Mouse (Mus musculus) kidney, embryonic 15.5 days (tissue): ENCODE measurements at regions not wholly inside any gene's neighbourhood (a gene's known extent, or its start where the extent isn't known, plus 50 kb on each side); places are given as distances from the start of the nearest gene placed in this dataset.
A peak's percentile ranks its signal among the peaks of the same experiment; 100 is the strongest.

Experiments used
- ATAC-seq: fragments of 200-750 bp; cut with Nextera tagmentation; replicated peaks from 2 replicates; pipeline ENCODE4 v1.8.0; 2017; ENCODE audit warnings: moderate TSS enrichment; ENCODE audit not compliant: low FRiP score
- H3K27ac ChIP-seq: fragments of 300-500 bp; sonication (generic); 2 replicates; pipeline ENCODE4 v1.5.1; 2015; ENCODE audit warnings: mild to moderate bottlenecking, inconsistent platforms
- H3K27me3 ChIP-seq: fragments of 300-500 bp; sonication (generic); 2 replicates; pipeline ENCODE4 v1.6.1; 2015; ENCODE audit warnings: inconsistent platforms
- H3K36me3 ChIP-seq: fragments of 300-500 bp; sonication (generic); 2 replicates; pipeline ENCODE4 v1.6.1; 2015; ENCODE audit warnings: inconsistent platforms
- H3K4me1 ChIP-seq: fragments of 300-500 bp; sonication (generic); 2 replicates; pipeline ENCODE4 v1.6.1; 2015; ENCODE audit warnings: inconsistent platforms
- H3K4me2 ChIP-seq: fragments of 300-500 bp; sonication (generic); 2 replicates; pipeline ENCODE4 v1.6.1; 2015; ENCODE audit warnings: moderate library complexity, mild to moderate bottlenecking, inconsistent platforms
- H3K4me3 ChIP-seq: fragments of 300-500 bp; sonication (generic); replicated peaks from 2 replicates; pipeline ENCODE4 v1.5.1; 2015; ENCODE audit warnings: mild to moderate bottlenecking, inconsistent platforms
- H3K9ac ChIP-seq: fragments of 300-500 bp; sonication (generic); 2 replicates; pipeline ENCODE4 v1.6.1; 2015; ENCODE audit warnings: mild to moderate bottlenecking, inconsistent platforms
- H3K9me3 ChIP-seq: fragments of 300-500 bp; sonication (generic); replicated peaks from 2 replicates; pipeline ENCODE4 v1.6.1; 2016; ENCODE audit warnings: inconsistent platforms
- WGBS: fragments of 180-500 bp; shearing (Covaris S2); methylation state at CpG from one replicate; pipeline ENCODE4 v1.1.7; 2015; ENCODE audit warnings: mixed read lengths; 5-methylcytosine and 5-hydroxymethylcytosine counted together

DNA sequence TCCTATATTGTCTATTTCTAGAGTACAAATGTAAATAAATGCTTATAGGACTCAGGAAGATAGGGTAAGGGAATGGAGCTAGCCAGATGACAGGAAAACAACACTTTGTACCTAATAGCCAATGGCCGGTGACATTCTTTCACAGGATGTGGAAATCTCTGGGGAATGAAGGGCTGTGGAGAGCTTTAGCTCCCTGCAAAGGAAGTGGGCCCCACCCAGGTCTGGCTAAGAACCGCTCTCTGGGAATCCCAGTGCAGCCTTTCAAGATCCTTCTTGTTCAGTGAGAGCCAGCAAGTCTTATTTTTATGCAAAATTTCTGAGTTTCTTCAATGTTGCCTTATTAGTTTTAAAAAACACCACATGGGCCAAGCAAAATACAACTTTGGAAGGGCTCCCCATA lies 54.7 kb upstream of the Pappa2 start:
- ATAC-seq = no peak
- Histone ChIP-seq H3K27ac (no peak overlapping the region), H3K4me1 (no peaks in the 10 kb centered on the region), H3K4me3 (no peak overlapping the region), H3K36me3 (no peaks in the 10 kb centered on the region), H3K4me2 (no peak overlapping the region), H3K9ac (no peak overlapping the region), H3K27me3 (no peaks in the 10 kb centered on the region), H3K9me3 (no peaks in the 10 kb centered on the region)
- 60% methylated on average over 2 of the region's 2 CpGs for WGBS

DNA sequence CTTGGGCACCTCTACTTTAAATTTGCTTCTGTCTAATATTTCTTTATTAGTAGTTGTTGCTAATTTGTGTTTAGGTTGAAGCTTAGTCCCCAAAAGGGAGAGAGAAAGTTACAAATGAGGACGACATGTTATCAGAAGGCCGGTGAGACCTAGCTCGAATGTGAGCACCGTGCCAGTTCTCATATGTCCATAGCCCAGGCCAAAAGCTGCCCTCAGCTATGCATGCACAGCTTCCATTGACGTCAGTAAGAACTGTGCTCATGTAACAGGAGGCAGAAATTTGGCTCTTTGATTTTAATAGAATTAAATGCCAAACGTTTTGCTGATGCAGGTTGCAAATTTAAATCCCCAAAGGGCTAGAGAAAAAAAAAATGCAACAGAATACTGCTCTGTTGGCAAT lies 56.1 kb upstream of the Pappa2 start:
- H3K36me3 ChIP-seq = no peaks in the 10 kb centered on the region
- H3K9ac ChIP-seq = no peak overlapping the region
- no peaks in the 10 kb centered on the region for H3K27me3 ChIP-seq
- H3K4me1 ChIP-seq = no peaks in the 10 kb centered on the region
- ATAC-seq = no peak
- H3K9me3 ChIP-seq = no peaks in the 10 kb centered on the region
- H3K4me3 ChIP-seq = no peak overlapping the region
- no peak overlapping the region for H3K27ac ChIP-seq
- WGBS = 80% methylated on average over 6 of the region's 6 CpGs
- H3K4me2 ChIP-seq = no peak overlapping the region

DNA sequence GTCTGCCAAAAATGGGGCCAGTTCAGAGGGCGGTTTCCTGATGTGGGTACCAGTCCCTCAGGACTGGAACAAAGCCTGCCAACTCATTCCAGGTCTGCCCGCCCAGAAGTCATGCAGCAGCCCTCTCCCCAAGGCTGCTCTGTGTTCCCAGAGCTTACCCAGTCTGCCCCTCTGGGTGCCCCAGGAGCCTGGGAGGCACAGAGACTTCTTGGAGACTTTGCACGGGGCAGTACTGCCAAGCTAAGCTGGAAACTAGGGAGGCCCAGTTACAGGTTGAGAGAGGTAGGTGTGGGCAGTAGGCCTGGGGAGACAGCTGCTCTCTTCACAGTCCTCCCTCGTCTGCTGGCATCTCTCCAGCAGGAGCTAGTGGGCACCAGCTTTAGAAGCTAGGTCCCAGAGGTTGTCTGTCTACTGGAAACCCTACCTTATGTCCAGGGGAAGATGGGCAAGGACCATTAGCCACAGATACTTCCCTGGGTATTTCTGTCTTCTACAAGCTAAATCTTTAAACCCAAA lies 65.6 kb upstream of the Pappa2 start:
- no peaks in the 10 kb centered on the region for H3K4me1 ChIP-seq
- H3K27ac ChIP-seq = no peak overlapping the region
- no peak overlapping the region for H3K9ac ChIP-seq
- no peaks in the 10 kb centered on the region for H3K27me3 ChIP-seq
- no peak for ATAC-seq
- WGBS = 72% methylated on average over 4 of the region's 4 CpGs
- no peaks in the 10 kb centered on the region for H3K9me3 ChIP-seq
- H3K4me2 ChIP-seq = no peak overlapping the region
- no peaks in the 10 kb centered on the region for H3K36me3 ChIP-seq
- no peak overlapping the region for H3K4me3 ChIP-seq

DNA sequence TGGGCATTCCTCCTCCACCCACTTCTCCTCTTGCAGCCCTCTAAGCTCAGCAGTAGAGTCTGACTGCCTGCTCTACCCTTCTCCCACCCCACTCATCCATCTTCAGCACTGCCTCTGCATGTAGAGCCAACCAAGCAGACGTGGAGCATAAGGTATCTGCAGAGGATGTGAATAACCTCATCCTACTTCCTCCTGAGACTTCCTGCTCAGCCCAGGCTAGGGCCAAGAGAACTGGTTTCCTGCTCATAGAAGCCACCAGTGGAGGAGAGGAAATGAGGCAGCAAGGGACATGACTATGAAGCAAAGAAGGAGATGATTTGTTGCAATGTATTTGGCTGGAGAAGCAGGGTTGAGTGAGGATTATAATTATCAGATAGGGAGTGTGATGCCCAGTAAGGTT lies 84.7 kb upstream of the Pappa2 start:
- Histone ChIP-seq H3K9ac (no peak overlapping the region), H3K4me2 (no peak overlapping the region), H3K27ac (no peak overlapping the region), H3K4me3 (no peak overlapping the region), H3K4me1 (no peaks in the 10 kb centered on the region), H3K36me3 (no peaks in the 10 kb centered on the region), H3K27me3 (no peaks in the 10 kb centered on the region), H3K9me3 (no peaks in the 10 kb centered on the region)
- WGBS = 28% methylated on average over 1 of the region's 1 CpGs
- ATAC-seq = peak; percentile 66

DNA sequence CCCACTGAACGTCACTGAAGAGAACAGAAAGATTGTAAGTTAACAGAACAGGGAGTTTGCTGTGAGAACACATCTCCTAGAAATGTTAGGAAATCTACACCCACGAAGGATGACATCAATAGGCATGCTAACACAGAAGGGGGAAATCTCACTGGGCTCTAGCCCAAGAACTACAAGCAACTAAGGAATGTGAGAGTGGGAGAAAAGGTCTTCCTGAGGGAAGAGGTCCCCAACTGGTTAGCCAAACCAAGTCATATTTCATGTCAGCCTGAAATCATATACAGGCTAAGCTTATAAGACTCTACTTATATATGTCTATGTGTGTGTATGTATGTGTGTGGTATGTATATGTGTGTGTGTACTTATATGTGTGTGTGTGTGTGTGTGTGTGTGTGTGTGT lies 118.9 kb upstream of the Pappa2 start:
- Histone ChIP-seq H3K9me3 (no peaks in the 10 kb centered on the region), H3K9ac (no peak overlapping the region), H3K4me3 (no peak overlapping the region), H3K4me2 (no peak overlapping the region), H3K36me3 (no peaks in the 10 kb centered on the region), H3K4me1 (no peaks in the 10 kb centered on the region), H3K27ac (peak overlapping the region; percentile 49; the same call in 1 of the 2 replicates), H3K27me3 (no peaks in the 10 kb centered on the region)
- WGBS = 61% methylated on average over 2 of the region's 2 CpGs
- peak; percentile 73; the same call in 1 of the 2 replicates for ATAC-seq

DNA sequence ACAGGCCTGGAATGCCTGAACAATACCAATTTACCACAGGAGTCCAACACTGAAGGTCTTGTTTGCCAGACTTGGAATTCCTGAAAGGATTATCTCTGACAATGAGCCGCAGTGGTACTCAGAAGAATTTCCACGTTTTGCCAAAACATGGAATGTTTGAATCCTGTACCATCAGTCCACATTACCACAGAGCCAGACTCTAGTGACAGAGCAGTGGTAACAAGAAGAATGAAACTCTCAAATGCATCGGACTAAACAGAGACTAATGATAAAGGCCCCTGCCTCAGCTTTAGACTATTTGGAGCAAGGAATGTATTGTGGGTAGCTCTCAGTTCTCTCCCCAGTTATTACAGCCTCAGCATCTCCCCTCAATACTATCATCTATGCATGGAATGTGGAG lies 109.9 kb upstream of the Cop1 start:
- Histone ChIP-seq H3K9ac (no peak overlapping the region), H3K27me3 (no peaks in the 10 kb centered on the region), H3K4me2 (no peak overlapping the region), H3K9me3 (no peaks in the 10 kb centered on the region), H3K4me1 (no peaks in the 10 kb centered on the region), H3K27ac (no peak overlapping the region), H3K36me3 (no peaks in the 10 kb centered on the region), H3K4me3 (no peak overlapping the region)
- 84% methylated on average over 3 of the region's 3 CpGs for WGBS
- ATAC-seq = no peak

DNA sequence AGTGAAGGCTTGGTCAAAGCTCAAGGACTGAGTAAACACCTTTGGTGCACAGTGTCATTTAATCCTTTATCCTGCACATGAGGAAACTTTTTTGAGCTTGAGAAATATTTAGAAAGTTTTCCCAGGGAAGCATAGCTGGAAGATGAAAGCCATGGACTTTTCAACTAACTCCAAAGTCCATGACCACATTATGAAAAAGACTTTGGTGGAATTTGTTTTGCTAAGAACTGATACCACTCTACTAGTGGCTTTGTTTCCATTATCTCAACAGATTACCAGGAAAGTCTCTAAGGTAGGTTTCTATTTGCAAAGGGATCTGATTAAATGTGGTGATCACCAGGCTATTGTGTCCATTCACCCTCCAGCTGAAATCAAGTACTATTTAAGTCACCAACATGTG lies 107.2 kb upstream of the Cop1 start:
- Histone ChIP-seq H3K9ac (no peak overlapping the region), H3K9me3 (no peaks in the 10 kb centered on the region), H3K4me2 (no peak overlapping the region), H3K4me3 (no peak overlapping the region), H3K27ac (no peak overlapping the region), H3K4me1 (no peaks in the 10 kb centered on the region), H3K36me3 (no peaks in the 10 kb centered on the region), H3K27me3 (no peaks in the 10 kb centered on the region)
- no peak for ATAC-seq

DNA sequence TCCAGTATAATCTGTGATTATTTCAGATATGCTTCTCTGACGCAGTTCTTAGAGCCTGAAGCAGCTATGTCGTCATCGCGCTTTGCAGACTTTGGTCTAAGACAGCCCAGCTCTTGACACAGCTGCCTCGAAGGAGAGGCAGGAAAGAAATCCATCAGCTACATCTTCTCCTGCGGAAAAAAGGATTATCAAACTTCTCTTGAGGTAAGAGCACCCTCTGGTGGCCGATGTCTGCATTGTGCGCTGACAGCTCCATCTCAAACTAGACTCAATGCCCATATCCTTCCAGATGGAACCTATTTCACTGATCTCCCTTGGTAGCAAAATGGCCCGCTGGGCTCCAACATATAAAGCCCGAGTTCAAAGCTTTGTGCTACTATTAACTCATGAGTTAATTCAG lies 96.8 kb upstream of the Cop1 start:
- H3K27ac ChIP-seq = no peak overlapping the region
- H3K4me1 ChIP-seq = no peaks in the 10 kb centered on the region
- H3K9me3 ChIP-seq = no peaks in the 10 kb centered on the region
- peak overlapping the region; percentile 16 for H3K4me3 ChIP-seq
- H3K36me3 ChIP-seq = no peaks in the 10 kb centered on the region
- WGBS = 7% methylated on average over 10 of the region's 10 CpGs
- H3K9ac ChIP-seq = no peak overlapping the region
- ATAC-seq = 0 out of 2 replicates have a peak, but pooled peaks have one; percentile 52
- peak overlapping the region; percentile 37 for H3K4me2 ChIP-seq
- H3K27me3 ChIP-seq = no peaks in the 10 kb centered on the region

DNA sequence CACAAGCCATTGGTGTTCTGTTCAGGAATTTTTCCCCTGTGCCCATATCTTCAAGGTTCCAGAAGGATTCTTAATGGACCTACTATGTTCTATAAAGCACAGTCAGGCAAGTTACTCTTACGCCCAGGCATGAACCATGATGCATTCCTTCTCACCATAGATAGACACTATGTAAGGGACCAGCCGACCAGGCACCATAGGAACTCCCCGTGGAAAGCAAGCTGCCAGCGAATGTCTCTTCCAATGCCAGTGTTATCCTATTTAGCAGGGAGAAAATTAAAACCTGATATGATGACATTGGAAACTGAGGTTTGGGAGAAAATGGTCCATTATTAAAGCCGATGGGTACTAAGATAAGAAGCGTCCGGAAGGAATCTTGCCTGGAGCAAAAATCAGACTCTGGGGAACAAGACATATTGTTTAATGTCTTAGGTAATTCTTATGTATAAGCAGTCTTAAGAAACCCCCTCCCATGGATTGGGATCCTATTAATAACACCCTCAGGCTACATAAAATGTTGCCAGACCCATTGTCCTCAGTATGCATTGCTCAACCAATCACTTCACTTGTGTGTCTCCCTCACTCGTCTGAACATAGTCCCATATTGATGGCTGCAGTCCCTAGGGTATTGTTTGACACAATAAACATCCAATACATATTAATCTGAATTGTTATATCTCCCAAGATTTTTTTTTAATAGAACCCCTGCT lies 84.2 kb upstream of the Cop1 start:
- ATAC-seq = no peak
- no peaks in the 10 kb centered on the region for H3K36me3 ChIP-seq
- H3K4me1 ChIP-seq = no peaks in the 10 kb centered on the region
- no peaks in the 10 kb centered on the region for H3K9me3 ChIP-seq
- no peaks in the 10 kb centered on the region for H3K27me3 ChIP-seq
- H3K4me3 ChIP-seq = no peak overlapping the region
- H3K4me2 ChIP-seq = no peak overlapping the region
- H3K9ac ChIP-seq = no peak overlapping the region
- H3K27ac ChIP-seq = no peak overlapping the region
- WGBS = 90% methylated on average over 8 of the region's 8 CpGs

DNA sequence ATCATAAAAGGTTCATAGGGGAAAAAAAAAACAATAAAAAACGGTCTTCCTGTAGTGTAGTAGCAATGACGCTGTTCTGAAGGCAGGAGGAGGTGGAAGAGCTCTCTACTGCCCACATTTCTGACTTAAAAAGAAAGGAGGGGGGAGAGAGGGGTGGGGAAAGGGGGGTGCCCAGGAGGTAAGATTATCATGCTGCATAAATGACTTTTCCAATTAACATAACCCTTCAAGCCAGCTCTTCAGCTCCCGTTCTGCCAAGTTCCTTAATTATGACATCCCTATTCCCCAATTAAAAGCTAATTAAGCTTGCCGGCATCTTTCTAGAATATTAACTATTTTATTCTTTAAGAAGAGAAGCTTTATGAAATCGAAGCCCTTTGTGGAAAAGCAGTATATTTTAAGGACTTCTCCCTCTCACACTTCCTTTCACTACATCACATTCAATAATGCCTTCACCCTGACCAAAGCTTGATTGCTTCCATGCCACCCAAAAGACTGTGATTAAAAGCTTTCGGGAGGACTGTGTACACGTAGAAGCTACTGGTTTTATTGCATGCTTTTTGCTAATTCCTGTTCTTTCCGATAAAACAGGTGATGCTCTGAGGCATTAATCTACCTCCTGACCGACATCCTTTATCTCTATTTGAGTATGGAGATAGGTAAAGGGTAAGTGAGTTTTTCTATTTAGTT lies 83.5 kb upstream of the Cop1 start:
- no peaks in the 10 kb centered on the region for H3K4me1 ChIP-seq
- H3K36me3 ChIP-seq = no peaks in the 10 kb centered on the region
- no peak overlapping the region for H3K4me2 ChIP-seq
- WGBS = 79% methylated on average over 9 of the region's 9 CpGs
- H3K27ac ChIP-seq = no peak overlapping the region
- H3K4me3 ChIP-seq = no peak overlapping the region
- H3K9ac ChIP-seq = no peak overlapping the region
- ATAC-seq = no peak
- H3K27me3 ChIP-seq = no peaks in the 10 kb centered on the region
- H3K9me3 ChIP-seq = no peaks in the 10 kb centered on the region

DNA sequence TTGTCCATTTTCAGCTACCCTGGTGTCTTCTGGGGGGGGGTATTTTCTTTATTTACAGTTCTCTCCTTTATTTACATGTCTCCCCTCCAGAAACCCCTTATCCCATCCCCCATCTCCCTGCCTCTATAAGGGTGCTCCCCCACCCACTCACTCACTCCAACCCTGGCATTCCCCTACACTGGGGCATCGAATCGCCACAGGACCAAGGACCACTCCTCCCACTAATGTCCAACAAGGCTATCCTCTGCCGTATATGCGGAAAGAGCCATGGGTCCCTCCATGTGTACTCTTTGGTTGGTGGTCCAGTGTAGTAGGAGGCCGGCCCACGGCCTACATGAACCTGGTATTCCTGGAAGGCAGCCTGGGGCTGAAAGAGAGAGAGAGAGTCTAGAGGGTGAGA lies 82.9 kb upstream of the Cop1 start:
- H3K9me3 ChIP-seq = no peaks in the 10 kb centered on the region
- WGBS = 93% methylated on average over 6 of the region's 6 CpGs

DNA sequence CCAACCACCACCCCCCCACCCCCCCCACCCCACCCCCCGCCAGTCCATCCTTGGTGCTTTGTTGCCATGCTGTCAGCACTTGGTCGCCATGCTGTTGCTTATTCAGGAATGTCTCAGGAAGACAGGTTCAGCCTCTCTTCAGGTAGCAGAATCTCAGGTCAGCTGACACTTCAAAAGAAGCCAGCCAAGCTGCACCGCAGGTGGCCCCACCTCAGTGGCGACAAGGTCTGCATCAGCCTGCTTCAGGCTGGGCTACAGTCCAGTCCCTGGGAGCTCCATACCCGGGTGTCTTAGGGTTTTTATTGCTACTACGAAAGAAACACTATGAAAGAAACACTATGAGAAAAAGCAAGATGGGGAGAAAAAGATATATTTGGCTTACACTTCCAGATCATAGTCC lies 82.4 kb upstream of the Cop1 start:
- Histone ChIP-seq H3K9me3 (no peaks in the 10 kb centered on the region), H3K27ac (no peak overlapping the region), H3K4me3 (no peak overlapping the region), H3K9ac (no peak overlapping the region), H3K36me3 (no peaks in the 10 kb centered on the region), H3K4me1 (no peaks in the 10 kb centered on the region), H3K4me2 (no peak overlapping the region), H3K27me3 (no peaks in the 10 kb centered on the region)
- no peak for ATAC-seq
- 60% methylated on average over 5 of the region's 6 CpGs for WGBS

More for the DNA sequence above, 82.9 kb upstream of the Cop1 start:
- H3K27ac ChIP-seq = no peak overlapping the region
- H3K27me3 ChIP-seq = no peaks in the 10 kb centered on the region
- H3K4me1 ChIP-seq = no peaks in the 10 kb centered on the region
- H3K36me3 ChIP-seq = no peaks in the 10 kb centered on the region
- ATAC-seq = no peak
- no peak overlapping the region for H3K4me2 ChIP-seq
- H3K4me3 ChIP-seq = no peak overlapping the region
- H3K9ac ChIP-seq = no peak overlapping the region
